In the genomic region with DNA sequence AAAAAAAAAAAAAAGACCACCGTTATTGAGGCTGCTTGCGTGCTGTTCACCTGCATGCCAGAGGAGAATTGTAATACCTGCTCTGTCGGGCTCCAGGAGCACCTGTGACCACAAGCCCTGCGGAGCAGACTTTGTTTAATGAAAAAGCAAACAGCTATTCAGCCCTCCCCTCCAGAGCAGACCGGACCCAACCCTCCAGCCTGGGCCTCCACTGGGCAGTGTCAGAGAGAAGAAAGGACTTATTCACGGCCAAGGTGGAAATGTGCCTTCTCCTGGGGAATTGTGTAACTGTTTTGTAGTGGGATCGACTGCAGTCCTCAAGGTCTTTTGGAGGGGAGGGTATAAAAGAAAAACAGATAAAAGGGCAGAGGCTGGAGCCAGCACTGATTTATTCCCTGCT, we compare ENCODE assay signal across 9 mouse cellular contexts.
DNase-seq lines count a peak whose midpoint lies in the region; ATAC-seq and TF ChIP-seq lines count a peak whose summit lies in the region.
"Had no signal": no experiment of that assay in that cellular context is flagged by ENCODE, and none has a peak within 500 bp of the region (broad histone marks: within the 10 kb centered on the region; RNA-seq: fewer than 3 reads in every experiment).

No protein-coding gene starts in this region.

- 10% methylated on average over 7 of the region's 7 CpGs for WGBS in forebrain, postnatal 0 days
- WGBS in limb, embryonic 13.5 days = 8% methylated on average over 7 of the region's 7 CpGs
- WGBS in midbrain, embryonic 16.5 days = 6% methylated on average over 7 of the region's 7 CpGs

- DNase-seq in ovary, adult 18-20 months (ENCODE audit: low spot score) = peak; percentile 33
- DNase-seq in ovary, postnatal 10 days (ENCODE audit: low spot score) = no peak
- no peak for DNase-seq in forebrain, postnatal 0 days
- DNase-seq in thymus, postnatal 14 days = no peak
- DNase-seq in left cerebral cortex, adult 8-10 months (ENCODE audit: low spot score in 2 of 2) = no peak
- no peak for DNase-seq in left cerebral cortex, postnatal 10 days (ENCODE audit: extremely low spot score in 1 of 2, low spot score in 2 of 2)

- H3K4me1 ChIP-seq in forebrain, postnatal 0 days (ENCODE audit: insufficient read depth) = peaks cover 9% of the 10 kb centered on the region; the same call in 1 of the 2 replicates
- peaks cover 27% of the 10 kb centered on the region for H3K4me1 ChIP-seq in limb, embryonic 13.5 days
- peaks cover 17% of the 10 kb centered on the region for H3K4me1 ChIP-seq in midbrain, embryonic 16.5 days (ENCODE audit: control insufficient read depth, insufficient read depth, low read length)

- H3K9ac ChIP-seq in forebrain, postnatal 0 days = no peak overlapping the region
- H3K9ac ChIP-seq in limb, embryonic 13.5 days = no peak overlapping the region
- H3K9ac ChIP-seq in midbrain, embryonic 16.5 days (ENCODE audit: low read depth, low read length) = no peak overlapping the region

- intact Hi-C loops in left cerebral cortex, postnatal 10 days (cut with DNase I) = no loop called here

- no peaks in the 10 kb centered on the region for H3K27me3 ChIP-seq in forebrain, postnatal 0 days (ENCODE audit: insufficient read depth, low read length)
- H3K27me3 ChIP-seq in limb, embryonic 13.5 days = 0 out of 2 replicates have a peak, but pooled peaks cover 3% of the 10 kb centered on the region
- no peaks in the 10 kb centered on the region for H3K27me3 ChIP-seq in midbrain, embryonic 16.5 days (ENCODE audit: control insufficient read depth, insufficient read depth, low read depth, low read length)

- H3K27ac ChIP-seq in forebrain, postnatal 0 days (ENCODE audit: low read depth, low read length) = peak overlapping the region; percentile 15; the same call in 1 of the 2 replicates
- H3K27ac ChIP-seq in limb, embryonic 13.5 days = no peak overlapping the region
- peak overlapping the region; percentile 77 for H3K27ac ChIP-seq in midbrain, embryonic 16.5 days (ENCODE audit: low read length)
- H3K27ac ChIP-seq: macrophage had no signal

- H3K4me3 ChIP-seq in forebrain, postnatal 0 days (ENCODE audit: low read depth, low read length) = no peak overlapping the region
- H3K4me3 ChIP-seq in limb, embryonic 13.5 days = no peak overlapping the region; the same call in 1 of the 2 replicates
- H3K4me3 ChIP-seq in midbrain, embryonic 16.5 days (ENCODE audit: low read depth, low read length) = no peak overlapping the region

- no peaks in the 10 kb centered on the region for H3K36me3 ChIP-seq in forebrain, postnatal 0 days (ENCODE audit: insufficient read depth)
- H3K36me3 ChIP-seq in limb, embryonic 13.5 days = no peaks in the 10 kb centered on the region
- H3K36me3 ChIP-seq in midbrain, embryonic 16.5 days (ENCODE audit: control insufficient read depth, insufficient read depth, low read length) = no peaks in the 10 kb centered on the region

- no peaks in the 10 kb centered on the region for H3K9me3 ChIP-seq in forebrain, postnatal 0 days (ENCODE audit: low read length)
- H3K9me3 ChIP-seq in limb, embryonic 13.5 days = no peaks in the 10 kb centered on the region
- no peaks in the 10 kb centered on the region for H3K9me3 ChIP-seq in midbrain, embryonic 16.5 days (replicated peaks; ENCODE audit: control insufficient read depth, low read length, poor library complexity, severe bottlenecking)

- 0 out of 2 replicates have a peak overlapping the region, but pooled peaks have one; percentile 23 for H3K4me2 ChIP-seq in forebrain, postnatal 0 days (ENCODE audit: low read depth)
- H3K4me2 ChIP-seq in limb, embryonic 13.5 days (replicated peaks) = peak overlapping the region; percentile 57
- no peak overlapping the region for H3K4me2 ChIP-seq in midbrain, embryonic 16.5 days (ENCODE audit: low read length)

- no peak for TF ChIP-seq CTCF in forebrain, postnatal 0 days (IDR thresholded peaks at IDR 0.05; ENCODE audit: low read depth)

- ATAC-seq in forebrain, postnatal 0 days = no peak
- ATAC-seq in limb, embryonic 13.5 days (ENCODE audit: low FRiP score, low read depth) = 0 out of 2 replicates have a peak, but pooled peaks have one; percentile 46
- peak; percentile 60; the same call in 1 of the 2 replicates for ATAC-seq in midbrain, embryonic 16.5 days
